Mouse (Mus musculus): ENCODE data around the gene Fam222a.

The Fam222a gene

GRCm38 (mm10) chr5:114648728-114649311, 81.0 kb downstream of the Fam222a start:
- in situ Hi-C loops (cut with MboI; ENCODE audit: low sequenced_read_pairs), result no loop called here

DNA sequence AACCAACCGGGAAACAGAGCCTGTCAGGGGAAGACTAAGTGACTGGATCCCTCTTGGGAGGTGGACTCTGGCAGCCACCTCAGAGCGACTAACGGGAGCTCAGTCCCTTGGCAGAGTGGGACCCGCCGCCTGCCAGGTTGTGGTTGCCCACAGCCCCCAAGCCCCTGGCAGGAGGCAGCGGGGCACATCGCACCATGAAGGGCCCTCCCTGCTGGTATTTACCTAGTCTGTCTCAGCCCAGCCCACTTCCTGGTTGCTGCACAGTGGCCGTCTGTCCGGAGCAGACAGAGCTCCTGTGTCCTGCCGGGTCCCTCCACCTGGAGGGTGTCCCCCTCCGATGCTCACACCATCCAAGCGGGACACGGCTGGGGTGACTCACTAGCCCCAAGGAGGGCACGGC, 83.2 kb downstream of the Fam222a start:
- in situ Hi-C loops (cut with MboI; ENCODE audit: low sequenced_read_pairs), result no loop called here

GRCm38 (mm10) chr5:114651449-114651848, 83.6 kb downstream of the Fam222a start:
- in situ Hi-C loops (cut with MboI; ENCODE audit: low sequenced_read_pairs), result no loop called here

DNA sequence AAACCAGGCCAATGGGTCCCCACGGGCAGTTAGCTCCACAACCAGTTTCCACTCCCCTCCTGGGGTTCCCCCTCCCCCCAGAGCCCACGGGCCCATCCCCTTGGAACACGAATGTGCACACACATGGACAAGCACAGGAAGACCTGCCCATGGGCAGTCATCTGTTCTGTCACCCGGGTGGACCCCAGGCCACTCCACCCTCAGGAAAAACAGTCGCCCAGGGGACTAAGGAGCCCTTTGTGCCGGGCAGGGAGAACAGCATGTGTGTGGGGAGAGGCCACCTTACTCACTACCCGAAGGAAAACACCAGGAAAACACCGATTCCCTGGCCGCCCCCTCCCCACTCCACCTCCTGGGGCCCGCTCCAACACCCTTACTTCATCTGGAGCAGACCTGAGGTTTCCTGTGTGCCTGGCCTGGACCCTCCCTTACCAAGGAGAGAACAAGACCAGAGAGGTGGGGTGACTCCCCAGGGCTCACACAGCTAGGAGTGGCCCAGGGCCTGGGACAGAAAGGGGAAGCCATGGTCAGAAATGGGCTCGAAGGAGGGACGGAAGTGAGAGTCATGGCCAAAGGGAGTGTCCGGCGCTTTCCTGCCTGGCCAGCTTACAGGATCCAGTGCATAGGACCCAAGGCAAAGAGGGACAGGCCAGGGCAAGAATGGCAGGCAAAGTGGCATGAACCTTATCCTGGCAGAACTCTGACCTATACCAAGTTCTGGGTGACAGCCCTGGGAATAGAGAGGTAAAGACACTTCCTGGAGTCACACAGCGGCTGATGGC, 86.0 kb downstream of the Fam222a start:
- in situ Hi-C loops (cut with MboI; ENCODE audit: low sequenced_read_pairs), result no loop called here

DNA sequence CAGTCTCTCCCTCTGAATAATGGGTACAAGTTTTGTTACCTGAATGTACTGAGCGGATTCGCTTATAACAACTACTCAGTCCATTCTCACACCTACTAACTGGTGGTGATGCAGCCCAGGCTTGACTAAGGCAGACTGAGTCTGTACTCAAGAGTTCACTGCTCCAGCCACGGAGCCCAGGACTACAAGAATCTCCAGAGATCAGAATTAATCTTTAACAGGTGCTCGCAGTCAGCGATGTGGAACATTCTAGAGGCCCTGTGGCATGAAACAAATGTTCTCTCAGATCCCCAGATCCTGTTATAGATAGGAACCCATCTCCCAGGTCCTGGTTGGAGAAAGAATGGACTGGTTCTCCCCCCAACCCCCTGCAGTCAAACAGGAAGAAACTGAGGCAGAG, 87.9 kb downstream of the Fam222a start:
- in situ Hi-C loops (cut with MboI; ENCODE audit: low sequenced_read_pairs), result no loop called here

DNA sequence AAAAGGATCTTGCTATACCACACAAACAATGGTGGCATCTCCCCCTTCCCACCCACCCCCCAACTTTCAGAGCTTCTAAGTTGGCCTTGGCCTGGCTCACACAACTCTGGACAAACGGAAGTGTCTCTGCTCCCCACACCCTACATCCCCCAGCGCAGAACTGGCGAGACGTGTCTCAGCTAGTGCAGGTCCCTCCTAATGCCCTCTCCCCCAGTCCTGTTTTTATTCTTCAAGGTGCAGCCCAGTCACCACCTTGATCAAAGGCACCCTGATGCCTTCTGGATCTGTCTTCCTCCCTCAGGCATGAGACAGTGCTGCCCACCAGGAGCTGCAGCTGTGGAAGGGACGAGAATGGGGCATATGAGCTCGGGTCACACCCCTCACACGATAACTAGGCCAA, 88.5 kb downstream of the Fam222a start:
- in situ Hi-C loops (cut with MboI; ENCODE audit: low sequenced_read_pairs), result no loop called here

DNA sequence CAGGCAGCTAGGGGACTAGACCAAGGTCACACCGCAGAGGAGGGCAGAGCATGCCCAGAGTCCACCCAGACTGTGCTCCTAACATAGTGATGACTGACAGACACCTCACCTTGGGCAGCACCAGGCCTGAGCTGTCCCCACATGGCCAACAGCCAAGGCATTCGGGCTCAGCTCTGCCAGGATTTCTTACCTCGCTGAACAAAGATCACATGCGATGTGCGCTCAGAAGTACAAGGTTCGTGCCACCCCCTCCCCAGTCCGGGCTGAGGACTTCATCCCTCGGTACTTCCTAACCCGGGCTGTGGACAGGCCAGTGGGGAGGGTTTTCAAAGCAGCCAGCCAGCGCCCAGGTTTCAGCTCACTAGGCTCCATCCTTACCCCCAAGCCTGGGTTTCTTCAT, 89.6 kb downstream of the Fam222a start:
- in situ Hi-C loops (cut with MboI; ENCODE audit: low sequenced_read_pairs), result no loop called here

DNA sequence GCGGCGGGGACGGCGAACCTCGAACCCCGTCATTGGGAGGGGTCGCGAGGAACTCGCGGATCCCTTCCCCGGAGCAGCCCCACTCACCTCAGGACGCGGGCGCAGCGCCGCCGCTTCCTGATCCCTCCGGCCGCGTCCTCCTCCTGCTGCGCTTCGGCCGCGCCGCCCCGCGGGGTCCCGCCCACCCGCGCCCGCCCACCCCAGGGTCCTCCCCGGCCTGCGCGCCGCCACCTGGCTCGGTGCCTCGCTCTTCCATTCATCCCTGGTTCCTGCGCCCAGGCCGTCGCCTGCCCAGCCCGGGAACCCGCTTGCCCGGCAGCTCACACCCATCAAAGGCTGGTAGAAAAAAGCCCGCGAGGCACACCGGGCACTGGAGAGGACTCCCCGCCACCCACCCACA, 90.4 kb downstream of the Fam222a start, which contains the start of gene Trpv4:
Gene Trpv4 (minus strand): TSS at position 167 of the 400 bp plus-strand sequence.
- in situ Hi-C loops (cut with MboI; ENCODE audit: low sequenced_read_pairs), result no loop called here

DNA sequence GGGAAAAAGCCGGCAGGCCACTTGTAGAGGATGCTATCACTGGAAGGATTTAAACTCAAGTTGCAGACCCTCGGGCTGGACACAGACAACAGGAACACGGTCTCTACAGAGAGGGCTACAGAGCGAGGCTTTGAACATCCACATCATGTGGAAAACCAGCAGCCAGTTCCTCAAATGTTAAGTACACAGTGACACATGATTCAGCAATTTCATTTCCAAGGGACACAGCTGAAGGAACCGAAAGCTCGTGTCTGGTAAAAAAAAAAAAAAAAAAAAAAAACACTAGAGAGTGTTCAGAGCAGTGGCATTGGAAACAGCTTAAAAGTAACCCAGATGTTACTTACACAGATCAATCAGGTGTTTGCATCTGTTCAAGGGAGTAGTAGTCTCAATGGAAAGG, 93.2 kb downstream of the Fam222a start:
- in situ Hi-C loops (cut with MboI; ENCODE audit: low sequenced_read_pairs), result no loop called here
